Mouse (Mus musculus) liver, adult 2 months (tissue): Measurements from ENCODE around the gene Cry1. TPM values are rescaled to one million over a fixed set of nuclear protein-coding genes. Genes with fewer than 3 reads are reported as not detected.

Experiments
- DNase-seq: peaks from one replicate; pipeline ENCODE4 v3.0.0-alpha.2; 2011; ENCODE audit warnings: low read depth, low spot score; ENCODE audit errors: extremely low read depth
- H3K27ac ChIP-seq: fragments of 200-500 bp; replicated peaks from 2 replicates; pipeline ENCODE4 v1.5.1; 2012; ENCODE audit warnings: low read depth, mild to moderate bottlenecking, control low read depth, inconsistent platforms, low read length; ENCODE audit not compliant: insufficient read depth
- H3K27me3 ChIP-seq: fragments of 200-500 bp; 2 replicates; pipeline ENCODE4 v1.6.1; 2012; ENCODE audit warnings: mild to moderate bottlenecking, moderate library complexity, low read length, inconsistent platforms; ENCODE audit not compliant: control insufficient read depth, insufficient read depth
- H3K36me3 ChIP-seq: fragments of 200-500 bp; 2 replicates; pipeline ENCODE4 v1.6.1; 2012; ENCODE audit warnings: low read length, inconsistent platforms; ENCODE audit not compliant: control insufficient read depth, insufficient read depth
- H3K4me1 ChIP-seq: fragments of 200-500 bp; 2 replicates; pipeline ENCODE4 v1.6.1; 2011; ENCODE audit warnings: low read length; ENCODE audit not compliant: control insufficient read depth, insufficient read depth
- H3K4me3 ChIP-seq: fragments of 200-500 bp; 2 replicates; pipeline ENCODE4 v1.5.1; 2011; ENCODE audit warnings: low read depth, mild to moderate bottlenecking, control low read depth, low read length, moderate library complexity; ENCODE audit not compliant: insufficient read depth
- H3K79me2 ChIP-seq: fragments of 200-500 bp; 2 replicates; pipeline ENCODE4 v1.6.1; 2012; ENCODE audit warnings: inconsistent platforms, mild to moderate bottlenecking, low read length, moderate library complexity; ENCODE audit not compliant: control insufficient read depth, insufficient read depth
- H3K9ac ChIP-seq: fragments of 200-500 bp; 2 replicates; pipeline ENCODE4 v1.6.1; 2012; ENCODE audit warnings: low read depth, mild to moderate bottlenecking, control low read depth, inconsistent platforms, low read length
- CTCF ChIP-seq: fragments of 200-500 bp; IDR thresholded peaks from 2 replicates; pipeline ENCODE4 v1.5.1; 2011; ENCODE audit warnings: low read depth, low read length, control low read depth
- POLR2A ChIP-seq: fragments of 200-500 bp; IDR thresholded peaks from 2 replicates; pipeline ENCODE4 v1.6.1; 2011; ENCODE audit warnings: low read length, control low read depth; ENCODE audit not compliant: insufficient read depth; ENCODE audit errors: extremely low read depth
- WGBS: fragments of 180-500 bp; shearing (Covaris S2); methylation state at CpG from one replicate; pipeline ENCODE4 v1.1.7; 2018; 5-methylcytosine and 5-hydroxymethylcytosine counted together
- polyA plus RNA-seq: library from polyadenylated mRNA; depleted of rRNA; stranded (reverse); fragments of >200 nt; gene quantifications from 2 replicates; pipeline ENCODE4 v1.2.3, GENCODE M21; 2012
- total RNA-seq: library from RNA; depleted of rRNA; stranded (reverse); fragments of >200 nt; gene quantifications from 2 replicates; pipeline ENCODE4 v1.2.3, GENCODE M21; 2014

The Cry1 gene
- total and polyA plus RNA-seq, 2 experiments = 3.0 to 5.2 TPM

GRCm38 (mm10) chr10:85159989-85160619 lies 24.8 kb downstream of the Cry1 start:
- WGBS = 60% methylated on average over 1 of the region's 1 CpGs

GRCm38 (mm10) chr10:85157451-85157850 lies 27.4 kb downstream of the Cry1 start:
- peaks cover 9% of the 10 kb centered on the region for H3K79me2 ChIP-seq
- TF ChIP-seq POLR2A (no peak), CTCF (no peak)
- H3K27me3 ChIP-seq = no peaks in the 10 kb centered on the region
- DNase-seq = peak; percentile 33
- no peak overlapping the region for H3K9ac ChIP-seq
- H3K4me1 ChIP-seq = peaks cover 11% of the 10 kb centered on the region; the same call in 1 of the 2 replicates
- H3K27ac ChIP-seq = no peak overlapping the region
- WGBS = 39% methylated on average over 7 of the region's 7 CpGs
- peaks cover 2% of the 10 kb centered on the region for H3K36me3 ChIP-seq
- H3K4me3 ChIP-seq = no peak overlapping the region

More at GRCm38 (mm10) chr10:85159989-85160619, 24.8 kb downstream of the Cry1 start:
- TF ChIP-seq CTCF (no peak), POLR2A (no peak)
- Histone ChIP-seq H3K27me3 (no peaks in the 10 kb centered on the region), H3K4me3 (no peak overlapping the region), H3K79me2 (peaks cover 14% of the 10 kb centered on the region), H3K9ac (no peak overlapping the region), H3K27ac (no peak overlapping the region), H3K4me1 (peaks cover 14% of the 10 kb centered on the region; the same call in 1 of the 2 replicates), H3K36me3 (peaks cover 2% of the 10 kb centered on the region; the same call in 1 of the 2 replicates)
- DNase-seq = no peak

- WGBS = 6% methylated on average over 2 of the region's 2 CpGs
- no peak overlapping the region for H3K9ac ChIP-seq
- no peak overlapping the region for H3K27ac ChIP-seq
- peaks cover 2% of the 10 kb centered on the region; the same call in 1 of the 2 replicates for H3K4me1 ChIP-seq
- no peak overlapping the region for H3K4me3 ChIP-seq
- H3K36me3 ChIP-seq = peaks cover 3% of the 10 kb centered on the region
- H3K79me2 ChIP-seq = peaks cover 9% of the 10 kb centered on the region
- no peaks in the 10 kb centered on the region for H3K27me3 ChIP-seq
- TF ChIP-seq CTCF = peak; percentile 61
- TF ChIP-seq POLR2A = no peak
- peak; percentile 59 for DNase-seq
These were observed 30.7 kb downstream of the Cry1 start for GRCm38 (mm10) chr10:85154195-85154594.

GRCm38 (mm10) chr10:85149226-85149625 lies 35.6 kb downstream of the Cry1 start:
- H3K4me3 ChIP-seq = no peak overlapping the region
- DNase-seq = no peak
- no peak for TF ChIP-seq CTCF
- H3K27me3 ChIP-seq = no peaks in the 10 kb centered on the region
- no peak overlapping the region for H3K9ac ChIP-seq
- H3K4me1 ChIP-seq = no peaks in the 10 kb centered on the region
- H3K27ac ChIP-seq = no peak overlapping the region
- peaks cover 18% of the 10 kb centered on the region for H3K36me3 ChIP-seq
- 86% methylated on average over 5 of the region's 5 CpGs for WGBS
- H3K79me2 ChIP-seq = no peaks in the 10 kb centered on the region

GRCm38 (mm10) chr10:85146282-85146681 lies 38.6 kb downstream of the Cry1 start:
- no peaks in the 10 kb centered on the region for H3K4me1 ChIP-seq
- TF ChIP-seq CTCF (no peak), POLR2A (no peak)
- H3K4me3 ChIP-seq = no peak overlapping the region
- H3K36me3 ChIP-seq = peaks cover 31% of the 10 kb centered on the region
- DNase-seq = no peak
- no peaks in the 10 kb centered on the region for H3K27me3 ChIP-seq
- no peak overlapping the region for H3K27ac ChIP-seq
- H3K79me2 ChIP-seq = no peaks in the 10 kb centered on the region
- H3K9ac ChIP-seq = no peak overlapping the region
- 94% methylated on average over 14 of the region's 14 CpGs for WGBS

- H3K79me2 ChIP-seq = no peaks in the 10 kb centered on the region
- WGBS = 83% methylated on average over 9 of the region's 9 CpGs
- TF ChIP-seq POLR2A (no peak), CTCF (no peak)
- no peak overlapping the region for H3K27ac ChIP-seq
- no peak overlapping the region for H3K9ac ChIP-seq
- DNase-seq = no peak
- H3K4me3 ChIP-seq = no peak overlapping the region
- H3K27me3 ChIP-seq = no peaks in the 10 kb centered on the region
- peaks cover 27% of the 10 kb centered on the region for H3K36me3 ChIP-seq
- H3K4me1 ChIP-seq = no peaks in the 10 kb centered on the region
These were observed 43.4 kb downstream of the Cry1 start for GRCm38 (mm10) chr10:85141465-85141864.
